Mouse (Mus musculus) cerebellum, adult 2 months (tissue): ENCODE measurements around the gene Srgap3. TPM values are rescaled to one million over a fixed set of nuclear protein-coding genes. Genes with fewer than 3 reads are reported as not detected.

Source experiments
- DNase-seq, 2 experiments: peaks; one replicate each; pipeline ENCODE4 v3.0.0; 2021
- H3K27ac ChIP-seq: fragments of 200-500 bp; 2 replicates; pipeline ENCODE4 v1.5.1; 2012; ENCODE audit warnings: low read length, control low read depth, inconsistent platforms; ENCODE audit not compliant: insufficient read depth
- H3K27me3 ChIP-seq: fragments of 200-500 bp; 2 replicates; pipeline ENCODE4 v1.6.1; 2012; ENCODE audit warnings: inconsistent platforms, mild to moderate bottlenecking, low read length, moderate library complexity; ENCODE audit not compliant: control insufficient read depth, insufficient read depth
- H3K4me1 ChIP-seq: fragments of 200-500 bp; 2 replicates; pipeline ENCODE4 v1.6.1; 2011; ENCODE audit warnings: low read length; ENCODE audit not compliant: control insufficient read depth, insufficient read depth
- H3K4me3 ChIP-seq: fragments of 200-500 bp; replicated peaks from 2 replicates; pipeline ENCODE3; 2011; ENCODE audit warnings: mild to moderate bottlenecking, low read depth, low read length, control low read depth; ENCODE audit not compliant: insufficient read depth
- CTCF ChIP-seq: fragments of 200-500 bp; IDR thresholded peaks from 2 replicates; pipeline ENCODE4 v1.5.1; 2011; ENCODE audit warnings: low read depth, mild to moderate bottlenecking, control low read depth, low read length, moderate library complexity, borderline replicate concordance; ENCODE audit not compliant: insufficient read depth
- POLR2A ChIP-seq: fragments of 200-500 bp; IDR thresholded peaks from 2 replicates; pipeline ENCODE4 v1.6.1; 2011; ENCODE audit warnings: low read length, control low read depth, borderline replicate concordance; ENCODE audit not compliant: insufficient read depth
- WGBS: fragments of 180-500 bp; shearing (Covaris S2); methylation state at CpG from one replicate; pipeline ENCODE4 v1.1.7; 2018; 5-methylcytosine and 5-hydroxymethylcytosine counted together
- polyA plus RNA-seq: library from polyadenylated mRNA; depleted of rRNA; stranded (reverse); fragments of >200 nt; gene quantifications from 2 replicates; pipeline ENCODE4 v1.2.3, GENCODE M21; 2012

Gene Srgap3
- polyA plus RNA-seq, 1 experiment = 99.2 TPM

DNA sequence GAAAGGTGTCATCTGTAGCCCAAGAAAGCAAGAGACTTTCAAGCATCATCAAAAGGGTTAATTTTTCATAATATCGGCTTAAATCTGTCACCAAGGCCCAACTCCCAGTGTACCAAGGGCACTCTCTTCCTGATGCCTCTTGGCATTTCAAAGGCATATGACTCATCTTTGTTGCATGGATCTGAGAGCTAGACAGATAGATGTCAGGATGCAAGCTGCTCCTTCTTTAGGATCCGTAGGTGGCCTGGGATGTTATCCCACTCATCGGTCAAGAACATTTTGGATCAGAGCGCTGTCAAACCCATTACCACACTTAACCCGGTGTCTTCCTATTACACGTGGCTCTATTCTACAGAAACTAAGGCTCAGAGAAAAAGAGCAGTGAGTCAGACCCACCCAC is 192.1 kb downstream of the Srgap3 start:
- peak in 1 of 2 experiments; percentile 77 for DNase-seq
- H3K27ac ChIP-seq = 0 out of 2 replicates have a peak overlapping the region, but pooled peaks have one; percentile 35
- no peak for TF ChIP-seq CTCF
- TF ChIP-seq POLR2A = no peak
- H3K4me1 ChIP-seq = peaks cover 13% of the 10 kb centered on the region; the same call in 1 of the 2 replicates
- no peaks in the 10 kb centered on the region for H3K27me3 ChIP-seq
- 17% methylated on average over 6 of the region's 6 CpGs for WGBS
- no peak overlapping the region for H3K4me3 ChIP-seq

DNA sequence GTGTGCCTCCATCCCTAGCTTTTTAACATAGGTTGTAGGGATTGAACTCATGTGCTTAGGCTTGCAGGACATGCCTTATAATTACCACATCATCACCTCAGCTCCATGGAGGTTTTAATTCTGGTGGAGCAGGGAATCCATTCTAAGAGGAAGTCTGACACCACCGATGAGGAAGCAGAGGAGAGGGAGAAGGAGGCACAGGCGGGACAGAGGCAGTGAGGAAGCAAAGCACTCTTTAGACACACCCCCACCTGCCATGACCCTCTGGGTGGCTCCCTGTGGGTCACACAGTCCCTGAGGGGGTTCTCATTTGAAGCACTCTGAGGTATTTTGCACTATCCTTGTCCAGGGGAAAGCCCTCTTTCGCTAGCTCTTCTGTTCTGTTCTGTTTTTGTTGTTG is 194.5 kb downstream of the Srgap3 start:
- no peak overlapping the region for H3K4me3 ChIP-seq
- H3K27me3 ChIP-seq = no peaks in the 10 kb centered on the region
- TF ChIP-seq CTCF = no peak
- TF ChIP-seq POLR2A = no peak
- peaks cover 13% of the 10 kb centered on the region; the same call in 1 of the 2 replicates for H3K4me1 ChIP-seq
- WGBS = 92% methylated on average over 3 of the region's 3 CpGs
- no peak for DNase-seq
- no peak overlapping the region for H3K27ac ChIP-seq

DNA sequence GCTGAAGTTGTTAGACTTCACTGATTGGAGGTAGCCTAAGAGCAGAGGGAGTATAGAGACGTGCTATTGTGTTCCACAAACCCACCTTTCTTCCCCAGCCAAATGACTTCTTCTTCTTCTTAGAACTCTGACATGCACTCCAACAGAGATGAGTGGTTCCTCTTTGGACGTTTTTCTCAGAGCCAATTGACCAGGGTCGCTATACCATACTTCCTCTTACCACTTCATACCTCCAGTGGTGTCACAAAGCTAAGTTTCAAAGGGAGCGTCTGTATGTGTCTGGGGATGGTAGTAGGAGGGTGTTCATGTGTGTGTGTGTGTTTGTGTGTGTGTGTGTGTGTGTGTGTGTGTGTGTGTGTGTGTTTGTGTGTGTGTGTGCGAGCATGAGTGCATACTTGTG is 195.1 kb downstream of the Srgap3 start:
- H3K4me1 ChIP-seq = peaks cover 13% of the 10 kb centered on the region; the same call in 1 of the 2 replicates
- no peaks in the 10 kb centered on the region for H3K27me3 ChIP-seq
- 85% methylated on average over 5 of the region's 5 CpGs for WGBS
- no peak for TF ChIP-seq POLR2A
- TF ChIP-seq CTCF = no peak
- no peak for DNase-seq
- H3K27ac ChIP-seq = no peak overlapping the region
- H3K4me3 ChIP-seq = no peak overlapping the region

DNA sequence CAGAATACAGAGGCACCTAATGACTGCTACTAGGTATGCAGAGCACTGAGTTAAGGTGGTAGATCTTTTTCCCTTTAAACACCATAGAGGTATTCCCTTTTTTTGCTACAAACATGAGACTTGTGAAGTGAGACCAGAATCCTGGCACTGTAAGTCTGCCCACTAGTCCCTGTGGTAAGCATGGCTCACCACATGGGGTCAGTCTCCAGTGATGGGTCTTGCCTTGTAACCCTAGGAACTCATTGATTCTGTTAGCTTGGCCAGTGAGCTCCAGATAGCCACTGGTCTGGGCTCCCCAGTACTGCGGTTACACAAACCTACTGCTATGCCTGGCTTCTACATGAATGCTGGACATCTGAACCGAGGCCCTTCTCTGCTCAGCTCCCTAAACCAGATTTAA is 204.8 kb downstream of the Srgap3 start:
- WGBS = 80% methylated on average over 2 of the region's 2 CpGs
- peak in 1 of 2 experiments; percentile 32 for DNase-seq
- Histone ChIP-seq H3K27me3 (no peaks in the 10 kb centered on the region), H3K27ac (no peak overlapping the region), H3K4me1 (no peaks in the 10 kb centered on the region; the same call in 1 of the 2 replicates), H3K4me3 (no peak overlapping the region)
- TF ChIP-seq POLR2A (no peak), CTCF (peak; percentile 34; the same call in 1 of the 2 replicates)

DNA sequence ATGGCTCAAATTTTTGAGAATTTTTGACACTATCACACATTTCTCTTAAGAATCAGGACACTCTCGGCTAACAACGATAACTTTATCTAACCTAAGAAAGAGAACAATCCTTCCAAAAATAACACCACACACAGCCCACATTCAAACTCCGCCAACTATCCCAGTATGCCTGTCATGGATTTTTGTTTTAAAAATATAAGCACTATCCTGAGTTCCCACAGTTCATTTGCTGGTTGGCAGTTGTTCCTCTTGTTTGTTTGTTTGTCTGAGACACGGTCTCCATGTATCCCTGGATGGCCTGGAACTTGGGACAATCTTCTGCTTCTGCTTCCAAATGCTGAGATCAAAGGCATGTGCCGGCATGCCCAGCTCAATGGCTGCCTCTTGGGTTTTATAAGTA is 205.3 kb downstream of the Srgap3 start:
- Histone ChIP-seq H3K27ac (no peak overlapping the region), H3K4me1 (peaks cover 3% of the 10 kb centered on the region; the same call in 1 of the 2 replicates), H3K27me3 (no peaks in the 10 kb centered on the region), H3K4me3 (no peak overlapping the region)
- DNase-seq = no peak
- TF ChIP-seq POLR2A (no peak), CTCF (no peak)
- 89% methylated on average over 5 of the region's 5 CpGs for WGBS

DNA sequence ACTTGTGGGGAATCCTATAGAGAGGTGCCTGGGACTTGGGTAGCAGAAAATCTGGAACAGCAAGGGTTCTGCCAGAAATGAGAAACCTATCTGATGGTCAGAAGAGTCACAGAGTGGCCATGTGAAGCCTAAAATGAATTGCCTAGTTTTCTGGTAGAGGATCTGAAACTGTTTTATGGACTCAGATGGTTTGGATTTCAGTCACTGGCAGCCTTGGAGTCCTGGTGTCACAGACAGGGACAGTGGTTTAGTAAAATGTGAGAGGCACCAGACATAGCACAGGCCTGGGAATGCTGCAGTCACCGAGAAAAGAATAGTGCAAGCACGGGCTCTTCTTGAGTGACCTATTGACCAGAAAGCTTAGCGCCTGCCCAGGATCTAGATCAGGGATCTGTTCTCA is 207.4 kb downstream of the Srgap3 start:
- no peaks in the 10 kb centered on the region for H3K27me3 ChIP-seq
- peaks cover 5% of the 10 kb centered on the region; the same call in 1 of the 2 replicates for H3K4me1 ChIP-seq
- WGBS = 86% methylated on average over 3 of the region's 3 CpGs
- no peak for TF ChIP-seq POLR2A
- TF ChIP-seq CTCF = no peak
- H3K4me3 ChIP-seq = no peak overlapping the region
- H3K27ac ChIP-seq = no peak overlapping the region
- DNase-seq = no peak

DNA sequence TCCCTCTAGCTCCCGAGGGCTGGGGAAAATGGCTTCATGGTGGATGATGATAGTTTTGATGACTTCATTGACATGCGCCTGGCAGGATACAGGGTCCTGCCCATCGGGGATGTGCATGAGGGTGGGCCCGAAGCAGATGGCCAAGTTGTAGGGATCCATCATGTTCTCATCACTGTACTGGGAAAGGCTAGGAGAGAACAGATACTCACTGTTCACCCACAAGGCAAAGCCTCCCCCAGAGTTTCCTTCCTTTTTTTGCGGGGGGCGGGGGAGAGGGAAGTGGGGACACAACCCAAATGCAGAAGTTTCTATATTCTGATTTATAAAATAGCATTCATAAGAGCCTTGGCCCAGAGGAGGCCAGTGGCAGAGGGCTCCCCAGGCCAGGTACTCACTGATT is 208.1 kb downstream of the Srgap3 start:
- WGBS = 64% methylated on average over 6 of the region's 6 CpGs
- H3K27ac ChIP-seq = no peak overlapping the region
- no peaks in the 10 kb centered on the region for H3K27me3 ChIP-seq
- DNase-seq = no peak
- H3K4me1 ChIP-seq = peaks cover 5% of the 10 kb centered on the region; the same call in 1 of the 2 replicates
- TF ChIP-seq POLR2A (no peak), CTCF (no peak)
- no peak overlapping the region for H3K4me3 ChIP-seq

DNA sequence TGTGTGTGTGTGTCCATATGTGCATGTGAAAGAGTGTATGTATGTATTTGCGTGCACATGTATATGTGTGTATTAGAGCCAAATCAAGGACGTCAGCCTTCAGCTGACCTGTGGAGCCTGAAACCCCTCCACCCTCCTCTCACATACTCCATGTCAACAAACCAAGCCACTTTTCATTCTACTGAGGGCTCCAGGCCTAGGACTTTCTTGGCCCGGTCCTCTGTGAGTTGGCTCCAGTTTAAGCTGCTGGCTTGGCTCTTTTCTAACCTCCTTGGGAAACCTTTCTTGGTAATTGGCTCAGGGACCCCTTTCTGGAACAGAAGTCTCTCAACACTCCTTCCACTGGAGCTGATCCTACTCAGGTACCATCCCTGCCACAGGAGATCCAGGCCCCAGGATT is 210.6 kb downstream of the Srgap3 start:
- Histone ChIP-seq H3K27ac (no peak overlapping the region), H3K4me1 (peaks cover 5% of the 10 kb centered on the region; the same call in 1 of the 2 replicates), H3K27me3 (no peaks in the 10 kb centered on the region), H3K4me3 (no peak overlapping the region)
- TF ChIP-seq CTCF (no peak), POLR2A (no peak)
- DNase-seq = no peak
- WGBS = 49% methylated on average over 3 of the region's 3 CpGs

DNA sequence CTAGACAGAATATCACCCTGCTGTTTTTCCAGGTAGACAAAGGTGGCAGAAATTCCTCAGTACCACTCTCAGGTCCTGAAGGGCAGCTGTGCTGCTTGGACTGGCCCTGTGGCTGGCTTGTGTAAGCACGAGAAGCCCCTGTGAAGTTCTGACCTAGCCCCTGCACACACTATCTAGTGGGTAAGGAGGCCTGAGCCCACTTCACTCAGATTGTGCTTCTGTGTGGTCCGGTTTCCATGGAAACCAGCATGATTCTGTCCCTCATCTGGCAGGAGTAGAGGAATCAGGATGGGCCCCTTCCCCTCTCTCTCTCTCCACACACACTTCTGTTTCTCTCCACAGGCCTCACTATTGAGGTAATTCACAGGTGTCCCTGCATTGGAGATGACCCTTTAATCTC is 212.0 kb downstream of the Srgap3 start:
- no peak overlapping the region for H3K27ac ChIP-seq
- peaks cover 5% of the 10 kb centered on the region; the same call in 1 of the 2 replicates for H3K4me1 ChIP-seq
- TF ChIP-seq POLR2A (no peak), CTCF (no peak)
- no peak overlapping the region for H3K4me3 ChIP-seq
- no peak for DNase-seq
- WGBS = 78% methylated on average over 2 of the region's 2 CpGs
- no peaks in the 10 kb centered on the region for H3K27me3 ChIP-seq
